In genomic region chr6:72454833-72455373, GRCm38 (mm10) we compare ENCODE assay signal across 9 mouse cellular contexts. TPM values are rescaled to one million over a fixed set of nuclear protein-coding genes. Genes with fewer than 3 reads are reported as not detected.
DNase-seq lines count a peak whose midpoint lies in the region; ATAC-seq and TF ChIP-seq lines count a peak whose summit lies in the region.
"Had no signal": no experiment of that assay in that cellular context is flagged by ENCODE, and none has a peak within 500 bp of the region (broad histone marks: within the 10 kb centered on the region; RNA-seq: fewer than 3 reads in every experiment).

No protein-coding gene starts in this region.

- H3K9me3 ChIP-seq in hindbrain, postnatal 0 days (ENCODE audit: low read length), result no peaks in the 10 kb centered on the region
- H3K9me3 ChIP-seq in stomach, embryonic 15.5 days, result no peaks in the 10 kb centered on the region

- no peak overlapping the region for H3K4me3 ChIP-seq in hindbrain, postnatal 0 days (ENCODE audit: low read length)
- no peak overlapping the region for H3K4me3 ChIP-seq in stomach, embryonic 15.5 days (replicated peaks)
- H3K4me3 ChIP-seq: left cerebral cortex, adult 2 months had no signal

- H3K4me1 ChIP-seq in hindbrain, postnatal 0 days (ENCODE audit: insufficient read depth, low read length), result no peaks in the 10 kb centered on the region
- peaks cover 18% of the 10 kb centered on the region for H3K4me1 ChIP-seq in stomach, embryonic 15.5 days

- DNase-seq in heart, adult 18-20 months, result peak; percentile 44 to 57
- no peak for DNase-seq in heart, adult 8-10 months (ENCODE audit: low spot score)
- peak; percentile 21 for DNase-seq in right cerebral cortex, postnatal 14 days
- DNase-seq in right cerebral cortex, adult 18-20 months, result no peak
- DNase-seq in hindbrain, postnatal 0 days (ENCODE audit: low spot score), result peak; percentile 77
- DNase-seq in urinary bladder, adult 18-20 months (ENCODE audit: low spot score in 2 of 2), result no peak
- no peak for DNase-seq in thymus, postnatal 0 days (ENCODE audit: low spot score)

- no peak for TF ChIP-seq CTCF in hindbrain, postnatal 0 days (IDR thresholded peaks at IDR 0.05; ENCODE audit: low read depth)

- WGBS in hindbrain, postnatal 0 days, result 25% methylated on average over 7 of the region's 7 CpGs
- 63% methylated on average over 7 of the region's 7 CpGs for WGBS in stomach, embryonic 15.5 days

- no peaks in the 10 kb centered on the region for H3K36me3 ChIP-seq in hindbrain, postnatal 0 days (ENCODE audit: insufficient read depth, low read length)
- no peaks in the 10 kb centered on the region for H3K36me3 ChIP-seq in stomach, embryonic 15.5 days

- H3K27me3 ChIP-seq in hindbrain, postnatal 0 days (ENCODE audit: insufficient read depth, low read length), result no peaks in the 10 kb centered on the region
- no peaks in the 10 kb centered on the region for H3K27me3 ChIP-seq in stomach, embryonic 15.5 days (replicated peaks)

- peak; percentile 74 for ATAC-seq in hindbrain, postnatal 0 days
- peak; percentile 22; the same call in 1 of the 2 replicates for ATAC-seq in stomach, embryonic 15.5 days (ENCODE audit: insufficient read depth, low FRiP score, low read depth)

- H3K27ac ChIP-seq in hindbrain, postnatal 0 days, result peak overlapping the region; percentile 17
- H3K27ac ChIP-seq in stomach, embryonic 15.5 days, result peak overlapping the region; percentile 59

- H3K4me2 ChIP-seq in hindbrain, postnatal 0 days (ENCODE audit: low read depth, low read length), result no peak overlapping the region
- H3K4me2 ChIP-seq in stomach, embryonic 15.5 days, result no peak overlapping the region

- no peak overlapping the region for H3K9ac ChIP-seq in hindbrain, postnatal 0 days (replicated peaks; ENCODE audit: low read length)
- H3K9ac ChIP-seq in stomach, embryonic 15.5 days, result no peak overlapping the region

RNA-seq across cellular contexts. Expression of gene Mat2a, which starts 15.5 kb away (rescaled TPM):
- 100 to 1,000 TPM; 130 to 166 TPM for total RNA-seq in heart, adult 18-20 months (2021)
- total RNA-seq in heart, adult 8-10 months (2022), result 100 to 1,000 TPM; 112 to 150 (median 119) TPM
- total RNA-seq in hindbrain, postnatal 0 days (2014; rRNA removed), result 70.5 and 105 TPM in 2 replicates
- polyA plus RNA-seq in hindbrain, postnatal 0 days (2015; fragmentation: Nextera tagmentation; extraction: Ambion mirVana), result 254 and 279 TPM in 2 replicates
- 284 and 306 TPM in 2 replicates for polyA plus RNA-seq in stomach, embryonic 15.5 days (2015; fragmentation: Nextera tagmentation; extraction: Ambion mirVana)
- 356 and 359 TPM in 2 replicates for polyA plus RNA-seq in thymus, postnatal 0 days (2015; fragmentation: Nextera tagmentation; extraction: Ambion mirVana)

RNA-seq across cellular contexts. Expression of gene Ggcx, which starts 40.8 kb away (rescaled TPM):
- 10 to 100 TPM; 26.0 to 34.2 TPM for total RNA-seq in heart, adult 18-20 months (2021)
- total RNA-seq in heart, adult 8-10 months (2022), result 10 to 100 TPM; 30.9 to 38.9 (median 33.8) TPM
- total RNA-seq in hindbrain, postnatal 0 days (2014; rRNA removed), result 14.8 and 23.6 TPM in 2 replicates
- polyA plus RNA-seq in hindbrain, postnatal 0 days (2015; fragmentation: Nextera tagmentation; extraction: Ambion mirVana), result 10.6 and 14.6 TPM in 2 replicates
- polyA plus RNA-seq in stomach, embryonic 15.5 days (2015; fragmentation: Nextera tagmentation; extraction: Ambion mirVana), result 30.4 and 39.5 TPM in 2 replicates
- polyA plus RNA-seq in thymus, postnatal 0 days (2015; fragmentation: Nextera tagmentation; extraction: Ambion mirVana), result 7.0 and 7.3 TPM in 2 replicates

Comparison
In these comparisons a context has a peak if more than half of its experiments do, and no peak if none do; other contexts are left out.
1. DNase-seq: peak in heart, adult 18-20 months (2 of 2), right cerebral cortex, postnatal 14 days (single experiment) and hindbrain, postnatal 0 days (single experiment); none in heart, adult 8-10 months (single experiment), right cerebral cortex, adult 18-20 months (single experiment), urinary bladder, adult 18-20 months (0 of 2) and thymus, postnatal 0 days (single experiment).